Mouse (Mus musculus): ENCODE data around the gene Prmt1.
"Not testable (repeated sequence)": the region's sequence is repeated elsewhere in the genome, so short reads cannot be mapped to it uniquely, and the experiment has no call there.

Gene Prmt1

GRCm38 (mm10) chr7:44986192-44986878 lies at the start of gene Prmt1:
Gene Prmt1, minus strand, starts transcription at chr7:44986568.
- peak; percentile 98 to 99 for DNase-seq (ENCODE audit: low spot score in 2 of 2)

GRCm38 (mm10) chr7:45035631-45036030 lies 49.3 kb upstream of the Prmt1 start:
- no peak for DNase-seq (ENCODE audit: low spot score in 2 of 2)

- DNase-seq (ENCODE audit: low spot score in 2 of 2) = no peak
Observed at GRCm38 (mm10) chr7:45033722-45034359, 47.5 kb upstream of the Prmt1 start.

GRCm38 (mm10) chr7:45030857-45031256 lies 44.5 kb upstream of the Prmt1 start:
- no peak for DNase-seq (ENCODE audit: low spot score in 2 of 2)

- DNase-seq (ENCODE audit: low spot score in 2 of 2) = no peak
Observed at GRCm38 (mm10) chr7:45029995-45030394, 43.6 kb upstream of the Prmt1 start.

- DNase-seq (ENCODE audit: low spot score in 2 of 2) = no peak
Observed at GRCm38 (mm10) chr7:45028351-45028750, 42.0 kb upstream of the Prmt1 start.

- no peak for DNase-seq (ENCODE audit: low spot score in 2 of 2)
Observed at GRCm38 (mm10) chr7:45027761-45028160, 41.4 kb upstream of the Prmt1 start.

GRCm38 (mm10) chr7:45026256-45026655 lies 39.9 kb upstream of the Prmt1 start:
- no peak for DNase-seq (ENCODE audit: low spot score in 2 of 2)

- DNase-seq (ENCODE audit: low spot score in 2 of 2) = no peak
Observed at GRCm38 (mm10) chr7:45025601-45026220, 39.3 kb upstream of the Prmt1 start.

GRCm38 (mm10) chr7:45024281-45025248 lies 38.2 kb upstream of the Prmt1 start:
- no peak for DNase-seq (ENCODE audit: low spot score in 2 of 2)

- DNase-seq (ENCODE audit: low spot score in 2 of 2) = not testable (repeated sequence)
Observed at GRCm38 (mm10) chr7:45023711-45024110, 37.3 kb upstream of the Prmt1 start.

GRCm38 (mm10) chr7:45020225-45020624 lies 33.9 kb upstream of the Prmt1 start:
- no peak for DNase-seq (ENCODE audit: low spot score in 2 of 2)

- DNase-seq (ENCODE audit: low spot score in 2 of 2) = no peak
Observed at GRCm38 (mm10) chr7:45019031-45019571, 32.7 kb upstream of the Prmt1 start.

GRCm38 (mm10) chr7:45017242-45018061 lies 31.1 kb upstream of the Prmt1 start, which contains the start of gene Rras:
Gene Rras, plus strand, starts transcription at chr7:45017961.
- DNase-seq (ENCODE audit: low spot score in 2 of 2) = peak; percentile 81 to 87

GRCm38 (mm10) chr7:45016761-45017160 lies 30.4 kb upstream of the Prmt1 start:
- no peak for DNase-seq (ENCODE audit: low spot score in 2 of 2)

- DNase-seq (ENCODE audit: low spot score in 2 of 2) = peak; percentile 100
Observed at GRCm38 (mm10) chr7:45015957-45016612, 29.7 kb upstream of the Prmt1 start, which contains the start of gene Scaf1. Gene Scaf1, minus strand, starts transcription at chr7:45016363.

GRCm38 (mm10) chr7:45015344-45015956 lies 29.1 kb upstream of the Prmt1 start:
- no peak for DNase-seq (ENCODE audit: low spot score in 2 of 2)

GRCm38 (mm10) chr7:45014096-45014451 lies 27.7 kb upstream of the Prmt1 start:
- no peak for DNase-seq (ENCODE audit: low spot score in 2 of 2)

GRCm38 (mm10) chr7:45013366-45014095 lies 27.2 kb upstream of the Prmt1 start:
- DNase-seq (ENCODE audit: low spot score in 2 of 2) = no peak
